Mouse (Mus musculus) heart, embryonic 15.5 days (tissue): ENCODE results near the gene Sec16b. TPM values are rescaled to one million over a fixed set of nuclear protein-coding genes. Genes with fewer than 3 reads are reported as not detected.
A peak's percentile ranks its signal among the peaks of the same experiment; 100 is the strongest.

ENCODE experiments used
- ATAC-seq: fragments of 200-750 bp; cut with Nextera tagmentation; replicated peaks from 2 replicates; pipeline ENCODE4 v1.8.0; 2017; ENCODE audit warnings: low read depth, moderate TSS enrichment; ENCODE audit not compliant: insufficient number of reproducible peaks, insufficient read depth, low FRiP score
- H3K27ac ChIP-seq: fragments of 300-500 bp; sonication (generic); 2 replicates; pipeline ENCODE4 v1.5.1; 2015; ENCODE audit warnings: mild to moderate bottlenecking, inconsistent platforms
- H3K27me3 ChIP-seq: fragments of 300-500 bp; sonication (generic); 2 replicates; pipeline ENCODE4 v1.6.1; 2015; ENCODE audit warnings: inconsistent platforms
- H3K36me3 ChIP-seq: fragments of 300-500 bp; sonication (generic); 2 replicates; pipeline ENCODE4 v1.6.1; 2015; ENCODE audit warnings: mild to moderate bottlenecking, inconsistent platforms
- H3K4me1 ChIP-seq: fragments of 300-500 bp; sonication (generic); replicated peaks from 2 replicates; pipeline ENCODE4 v1.6.1; 2015; ENCODE audit warnings: inconsistent platforms
- H3K4me2 ChIP-seq: fragments of 300-500 bp; sonication (generic); 2 replicates; pipeline ENCODE4 v1.6.1; 2015; ENCODE audit warnings: inconsistent platforms, mild to moderate bottlenecking, moderate library complexity
- H3K4me3 ChIP-seq: fragments of 300-500 bp; sonication (generic); 2 replicates; pipeline ENCODE4 v1.5.1; 2015; ENCODE audit warnings: mild to moderate bottlenecking, inconsistent platforms
- H3K9ac ChIP-seq: fragments of 300-500 bp; sonication (generic); 2 replicates; pipeline ENCODE4 v1.6.1; 2015; ENCODE audit warnings: mild to moderate bottlenecking, inconsistent platforms
- H3K9me3 ChIP-seq: fragments of 300-500 bp; sonication (generic); replicated peaks from 2 replicates; pipeline ENCODE4 v1.6.1; 2016; ENCODE audit warnings: inconsistent platforms
- WGBS: fragments of 180-500 bp; shearing (Covaris S2); methylation state at CpG from one replicate; pipeline ENCODE4 v1.1.7; 2015; ENCODE audit warnings: mixed read lengths; 5-methylcytosine and 5-hydroxymethylcytosine counted together
- polyA plus RNA-seq: library from polyadenylated mRNA; unstranded; fragments of >200 nt; fragmentation: Nextera tagmentation; extraction: Ambion mirVana; gene quantifications from 2 replicates; pipeline ENCODE4 v1.2.1, GENCODE M21; 2015

Gene Sec16b
- polyA plus RNA-seq, 1 experiment from 2014 or later = 1.0 TPM

- H3K27me3 ChIP-seq = no peaks in the 10 kb centered on the region
- no peak overlapping the region for H3K4me3 ChIP-seq
- no peak overlapping the region for H3K9ac ChIP-seq
- WGBS = 53% methylated on average over 9 of the region's 9 CpGs
- no peak for ATAC-seq
- peaks cover 2% of the 10 kb centered on the region; the same call in 1 of the 2 replicates for H3K4me1 ChIP-seq
- H3K36me3 ChIP-seq = no peaks in the 10 kb centered on the region
- H3K27ac ChIP-seq = no peak overlapping the region
- H3K9me3 ChIP-seq = no peaks in the 10 kb centered on the region
- no peak overlapping the region for H3K4me2 ChIP-seq
Observed at GRCm38 (mm10) chr1:157513559-157513958, 7.0 kb downstream of the Sec16b start.

GRCm38 (mm10) chr1:157514298-157514697 is 7.8 kb downstream of the Sec16b start:
- Histone ChIP-seq H3K9ac (no peak overlapping the region), H3K27me3 (no peaks in the 10 kb centered on the region), H3K4me3 (no peak overlapping the region), H3K4me1 (peaks cover 3% of the 10 kb centered on the region; the same call in 1 of the 2 replicates), H3K27ac (no peak overlapping the region), H3K36me3 (no peaks in the 10 kb centered on the region), H3K9me3 (no peaks in the 10 kb centered on the region), H3K4me2 (no peak overlapping the region)
- WGBS = 54% methylated on average over 4 of the region's 4 CpGs
- ATAC-seq = no peak

GRCm38 (mm10) chr1:157516838-157517808 is 10.6 kb downstream of the Sec16b start:
- Histone ChIP-seq H3K9me3 (no peaks in the 10 kb centered on the region), H3K27ac (0 out of 2 replicates have a peak overlapping the region, but pooled peaks have one; percentile 3), H3K27me3 (no peaks in the 10 kb centered on the region), H3K4me1 (peaks cover 3% of the 10 kb centered on the region; the same call in 1 of the 2 replicates), H3K9ac (no peak overlapping the region), H3K4me2 (no peak overlapping the region), H3K4me3 (no peak overlapping the region), H3K36me3 (no peaks in the 10 kb centered on the region)
- no peak for ATAC-seq
- 78% methylated on average over 8 of the region's 8 CpGs for WGBS

- H3K27me3 ChIP-seq = no peaks in the 10 kb centered on the region
- H3K36me3 ChIP-seq = no peaks in the 10 kb centered on the region
- peaks cover 3% of the 10 kb centered on the region; the same call in 1 of the 2 replicates for H3K4me1 ChIP-seq
- ATAC-seq = no peak; the same call in 1 of the 2 replicates
- no peak overlapping the region for H3K9ac ChIP-seq
- H3K27ac ChIP-seq = 0 out of 2 replicates have a peak overlapping the region, but pooled peaks have one; percentile 3
- WGBS = 37% methylated on average over 4 of the region's 4 CpGs
- H3K9me3 ChIP-seq = no peaks in the 10 kb centered on the region
- no peak overlapping the region for H3K4me3 ChIP-seq
- H3K4me2 ChIP-seq = no peak overlapping the region
Observed at GRCm38 (mm10) chr1:157518111-157518523, 11.6 kb downstream of the Sec16b start.

- H3K4me2 ChIP-seq = no peak overlapping the region
- peaks cover 3% of the 10 kb centered on the region; the same call in 1 of the 2 replicates for H3K4me1 ChIP-seq
- no peak for ATAC-seq
- H3K36me3 ChIP-seq = no peaks in the 10 kb centered on the region
- H3K9me3 ChIP-seq = no peaks in the 10 kb centered on the region
- 62% methylated on average over 2 of the region's 2 CpGs for WGBS
- no peak overlapping the region for H3K27ac ChIP-seq
- no peaks in the 10 kb centered on the region for H3K27me3 ChIP-seq
- no peak overlapping the region for H3K9ac ChIP-seq
- no peak overlapping the region for H3K4me3 ChIP-seq
Observed at GRCm38 (mm10) chr1:157519396-157519795, 12.9 kb downstream of the Sec16b start.

- H3K36me3 ChIP-seq = no peaks in the 10 kb centered on the region
- no peak overlapping the region for H3K4me2 ChIP-seq
- WGBS = 85% methylated on average over 5 of the region's 5 CpGs
- no peaks in the 10 kb centered on the region for H3K9me3 ChIP-seq
- no peak overlapping the region for H3K4me3 ChIP-seq
- no peak for ATAC-seq
- H3K4me1 ChIP-seq = peaks cover 3% of the 10 kb centered on the region; the same call in 1 of the 2 replicates
- no peak overlapping the region for H3K27ac ChIP-seq
- no peak overlapping the region for H3K9ac ChIP-seq
- no peaks in the 10 kb centered on the region for H3K27me3 ChIP-seq
Observed at GRCm38 (mm10) chr1:157522322-157522721, 15.8 kb downstream of the Sec16b start.

GRCm38 (mm10) chr1:157524775-157525174 is 18.2 kb downstream of the Sec16b start:
- Histone ChIP-seq H3K4me1 (no peaks in the 10 kb centered on the region), H3K9me3 (no peaks in the 10 kb centered on the region), H3K27ac (no peak overlapping the region), H3K4me3 (no peak overlapping the region), H3K4me2 (no peak overlapping the region), H3K9ac (no peak overlapping the region), H3K36me3 (no peaks in the 10 kb centered on the region), H3K27me3 (no peaks in the 10 kb centered on the region)
- ATAC-seq = no peak
- WGBS = 63% methylated on average over 7 of the region's 7 CpGs

GRCm38 (mm10) chr1:157525692-157526354 is 19.3 kb downstream of the Sec16b start:
- Histone ChIP-seq H3K4me1 (no peaks in the 10 kb centered on the region), H3K36me3 (no peaks in the 10 kb centered on the region), H3K4me3 (no peak overlapping the region), H3K27me3 (no peaks in the 10 kb centered on the region), H3K27ac (no peak overlapping the region), H3K9ac (no peak overlapping the region), H3K4me2 (no peak overlapping the region), H3K9me3 (no peaks in the 10 kb centered on the region)
- 86% methylated on average over 16 of the region's 16 CpGs for WGBS
- ATAC-seq = no peak

GRCm38 (mm10) chr1:157526625-157527024 is 20.1 kb downstream of the Sec16b start:
- ATAC-seq = no peak

GRCm38 (mm10) chr1:157532826-157533460 is 26.4 kb downstream of the Sec16b start:
- H3K27me3 ChIP-seq = 0 out of 2 replicates have a peak, but pooled peaks cover 4% of the 10 kb centered on the region
- no peak overlapping the region for H3K4me2 ChIP-seq
- ATAC-seq = no peak
- H3K9me3 ChIP-seq = no peaks in the 10 kb centered on the region
- no peak overlapping the region for H3K27ac ChIP-seq
- 46% methylated on average over 8 of the region's 8 CpGs for WGBS
- H3K4me3 ChIP-seq = no peak overlapping the region
- no peaks in the 10 kb centered on the region for H3K36me3 ChIP-seq
- H3K4me1 ChIP-seq = 0 out of 2 replicates have a peak, but pooled peaks cover 3% of the 10 kb centered on the region
- no peak overlapping the region for H3K9ac ChIP-seq

More at GRCm38 (mm10) chr1:157526625-157527024, 20.1 kb downstream of the Sec16b start:
- H3K27ac ChIP-seq = no peak overlapping the region
- no peaks in the 10 kb centered on the region for H3K9me3 ChIP-seq
- 40% methylated on average over 5 of the region's 5 CpGs for WGBS
- no peaks in the 10 kb centered on the region for H3K4me1 ChIP-seq
- no peaks in the 10 kb centered on the region for H3K27me3 ChIP-seq
- no peak overlapping the region for H3K9ac ChIP-seq
- no peak overlapping the region for H3K4me3 ChIP-seq
- no peaks in the 10 kb centered on the region for H3K36me3 ChIP-seq
- H3K4me2 ChIP-seq = no peak overlapping the region

- Histone ChIP-seq H3K4me1 (0 out of 2 replicates have a peak, but pooled peaks cover 3% of the 10 kb centered on the region), H3K9ac (no peak overlapping the region), H3K9me3 (no peaks in the 10 kb centered on the region), H3K36me3 (no peaks in the 10 kb centered on the region), H3K4me3 (no peak overlapping the region), H3K4me2 (no peak overlapping the region), H3K27me3 (0 out of 2 replicates have a peak, but pooled peaks cover 4% of the 10 kb centered on the region), H3K27ac (no peak overlapping the region)
- ATAC-seq = no peak
- 85% methylated on average over 1 of the region's 1 CpGs for WGBS
Observed at GRCm38 (mm10) chr1:157535571-157535970, 29.0 kb downstream of the Sec16b start.
